Mouse (Mus musculus) hindlimb bud, embryonic 11.5 days (tissue): ENCODE measurements around the gene Plppr1.

Experiments used
- DNase-seq: peaks from one replicate; pipeline ENCODE4 v3.0.0-alpha.2; 2012; ENCODE audit warnings: low read depth, low spot score; ENCODE audit errors: extremely low spot score

Gene Plppr1

GRCm38 (mm10) chr4:49059021-49059401, at the start of gene Plppr1:
Gene Plppr1, plus strand, starts transcription at chr4:49059273.
- no peak for DNase-seq

GRCm38 (mm10) chr4:49016701-49017100, 42.4 kb upstream of the Plppr1 start:
- DNase-seq = no peak

DNA sequence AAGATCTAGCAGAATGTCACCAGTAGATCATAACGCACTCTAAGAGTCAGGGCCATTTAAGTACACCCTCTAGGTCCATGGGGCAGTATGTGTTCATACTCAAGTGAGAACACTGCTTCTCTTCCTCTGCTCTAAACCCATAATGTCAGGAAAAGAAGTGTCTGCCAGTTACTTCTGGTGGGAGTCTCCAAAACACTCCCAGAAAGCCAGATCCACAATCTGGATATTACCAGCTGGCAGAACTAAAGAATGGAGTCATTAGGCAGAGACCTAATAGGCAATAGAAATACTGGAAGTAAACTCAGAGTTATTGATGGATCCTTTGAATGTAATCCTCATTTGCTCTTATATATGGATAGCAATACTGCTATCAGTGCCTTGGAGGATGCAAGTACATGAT, 35.9 kb upstream of the Plppr1 start:
- no peak for DNase-seq

GRCm38 (mm10) chr4:49038311-49038710, 20.8 kb upstream of the Plppr1 start:
- no peak for DNase-seq

DNA sequence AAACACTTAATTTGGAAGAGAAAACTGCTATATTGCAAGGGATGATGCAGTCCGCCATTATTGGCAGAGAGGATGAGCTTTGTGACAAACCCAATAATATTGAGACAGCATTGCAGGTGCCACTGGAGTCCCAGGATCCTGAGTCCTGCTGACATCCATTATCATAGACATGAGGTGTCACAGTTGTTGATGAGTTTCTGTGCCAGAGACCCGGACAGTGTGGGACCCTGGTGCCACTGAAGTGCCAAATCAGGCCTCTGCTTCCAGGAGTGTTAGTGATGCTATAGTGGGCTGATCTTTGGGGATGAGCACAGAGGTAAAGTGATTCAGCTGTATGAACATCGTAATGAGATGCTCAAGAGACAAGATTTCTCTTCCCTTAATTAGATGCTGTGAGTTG, 19.2 kb upstream of the Plppr1 start:
- DNase-seq = no peak

DNA sequence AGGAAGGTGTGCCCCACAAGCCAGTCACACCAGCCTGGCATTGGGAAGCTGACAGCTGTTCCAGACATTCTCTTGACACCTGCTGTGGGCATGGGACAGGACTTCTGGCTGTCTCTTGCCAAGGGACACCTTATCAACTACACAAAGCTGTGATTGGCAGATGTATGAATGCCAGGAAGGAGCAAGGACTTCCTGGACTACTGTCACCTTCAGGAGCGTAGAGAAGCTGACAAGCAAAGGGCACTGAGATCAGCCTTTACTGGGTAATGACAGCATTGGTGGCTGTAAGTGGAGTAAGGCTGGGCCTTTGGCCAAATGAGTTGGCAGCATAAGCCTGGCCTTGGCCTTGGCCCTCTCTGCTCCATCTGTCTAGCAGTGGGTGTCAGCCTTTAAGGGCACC, 17.4 kb upstream of the Plppr1 start:
- DNase-seq = no peak

DNA sequence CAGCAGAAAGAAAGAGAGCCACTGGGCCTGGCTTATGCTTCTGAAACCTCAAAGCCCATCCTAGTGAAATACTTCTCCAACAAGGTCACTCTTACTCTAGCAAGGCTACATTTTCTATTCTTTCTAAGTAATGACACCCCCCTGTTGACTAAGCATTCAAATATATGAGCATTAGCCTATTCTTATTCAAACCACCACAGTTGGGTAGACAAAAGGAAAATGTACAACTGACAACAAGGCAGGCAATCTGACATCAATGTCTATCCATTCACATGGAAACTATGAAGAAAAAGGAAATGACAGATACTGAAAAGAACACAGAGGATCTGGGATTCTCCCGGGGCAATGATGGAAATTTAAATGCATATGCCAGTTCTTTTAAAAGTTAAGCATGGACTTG, 8.4 kb upstream of the Plppr1 start:
- no peak for DNase-seq

DNA sequence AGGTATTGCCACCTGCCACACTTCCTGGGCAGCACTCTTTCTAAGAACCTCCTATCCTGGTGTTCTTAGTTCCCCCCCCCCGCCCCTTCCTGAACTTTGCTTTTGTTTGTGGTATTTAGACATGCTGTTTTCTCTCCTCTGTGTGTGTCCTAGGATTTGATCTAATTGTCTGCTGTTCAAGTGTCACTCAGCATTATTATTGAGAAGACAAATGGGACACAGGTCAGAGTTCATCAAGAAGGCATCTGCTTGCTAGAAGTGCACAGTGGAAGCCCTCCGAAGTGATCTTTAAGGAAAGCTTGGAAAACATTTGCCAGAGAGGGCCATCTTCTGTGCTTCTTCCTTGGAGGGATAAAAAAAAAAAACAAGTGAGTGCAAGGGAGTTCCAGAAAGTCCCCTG, 1.2 kb upstream of the Plppr1 start:
- DNase-seq = no peak

GRCm38 (mm10) chr4:49058557-49058956, 516 bp upstream of the Plppr1 start:
- no peak for DNase-seq

GRCm38 (mm10) chr4:49059402-49060381, 619 bp downstream of the Plppr1 start:
- no peak for DNase-seq

GRCm38 (mm10) chr4:49069471-49069870, 10.4 kb downstream of the Plppr1 start:
- DNase-seq = no peak

- no peak for DNase-seq
Observed at GRCm38 (mm10) chr4:49072886-49073285, 13.8 kb downstream of the Plppr1 start.

DNA sequence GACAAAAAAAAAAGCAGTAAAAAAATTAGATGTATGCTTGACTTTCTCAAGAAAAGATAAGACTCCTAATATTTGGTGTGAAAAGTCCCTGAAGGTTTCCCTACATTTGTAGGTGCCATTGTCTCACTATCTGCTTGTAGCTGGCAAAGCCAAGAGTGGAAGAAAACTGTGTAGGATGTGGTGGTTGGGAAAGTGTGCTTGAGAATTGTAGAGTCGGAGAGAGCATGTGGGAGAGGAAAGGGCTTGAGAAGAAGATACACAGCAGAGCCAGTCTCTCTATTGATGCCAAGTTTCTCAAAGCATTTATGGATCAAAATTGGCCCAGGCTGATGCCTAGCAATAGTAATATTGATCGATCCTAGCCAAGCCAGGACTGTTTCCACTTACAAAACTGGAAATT, 16.8 kb downstream of the Plppr1 start:
- DNase-seq = no peak

GRCm38 (mm10) chr4:49079399-49079798, 20.3 kb downstream of the Plppr1 start:
- no peak for DNase-seq

DNA sequence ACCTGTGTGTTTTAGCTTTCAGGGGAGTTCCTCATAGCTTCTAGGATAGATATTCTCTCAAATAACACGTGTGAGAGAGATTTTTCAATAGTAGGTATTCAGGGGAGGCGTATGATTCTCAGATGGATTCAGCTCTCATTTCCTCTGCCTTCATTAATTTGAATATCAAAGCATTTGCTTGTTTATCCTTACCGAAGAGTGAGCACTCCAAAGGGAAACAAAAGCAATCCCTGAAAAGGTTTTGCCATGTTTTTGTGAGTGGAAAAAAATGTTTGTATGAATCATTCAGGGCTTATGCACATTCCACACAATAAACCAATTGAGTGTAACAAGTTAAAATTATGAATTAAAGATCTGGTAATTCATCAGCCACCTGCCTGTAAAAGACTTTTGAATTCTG, 29.1 kb downstream of the Plppr1 start:
- no peak for DNase-seq

DNA sequence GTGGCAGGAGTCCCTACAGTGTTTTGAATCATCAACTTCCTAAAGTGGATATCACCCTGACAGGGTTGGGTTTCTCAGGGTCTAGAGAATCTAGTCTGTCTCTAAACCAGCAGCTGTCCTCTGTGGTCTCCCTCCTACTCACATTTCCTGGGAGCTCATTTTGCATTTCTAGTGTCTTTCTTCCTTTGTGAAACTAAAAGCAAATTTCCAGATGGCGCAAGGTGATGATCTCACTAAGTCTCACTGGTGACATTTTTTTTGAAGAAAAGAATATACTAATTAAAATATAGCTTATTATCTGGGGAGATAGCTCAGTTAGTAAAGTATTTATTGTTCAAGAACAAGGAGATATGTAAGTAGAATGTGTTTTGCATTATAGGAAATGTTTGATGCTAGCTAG, 31.4 kb downstream of the Plppr1 start:
- no peak for DNase-seq

DNA sequence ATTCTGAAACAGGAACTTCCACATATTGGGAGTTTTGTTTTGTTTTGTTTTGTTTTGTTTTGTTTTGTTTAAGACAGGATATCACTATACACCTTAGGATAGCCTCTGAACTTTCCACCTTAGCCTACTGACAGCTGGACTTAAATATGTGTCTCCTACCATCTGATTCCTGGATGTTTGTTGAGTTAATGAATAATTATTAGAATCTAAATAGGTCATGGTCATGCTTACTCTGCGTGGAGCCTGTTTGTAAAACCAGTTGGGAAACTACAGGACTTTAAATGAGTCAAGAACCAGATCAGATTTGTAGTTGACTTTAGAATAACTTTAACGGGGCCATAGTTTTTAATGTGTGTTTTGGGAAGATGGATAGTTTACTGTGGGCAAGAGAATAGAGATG, 40.4 kb downstream of the Plppr1 start:
- no peak for DNase-seq

DNA sequence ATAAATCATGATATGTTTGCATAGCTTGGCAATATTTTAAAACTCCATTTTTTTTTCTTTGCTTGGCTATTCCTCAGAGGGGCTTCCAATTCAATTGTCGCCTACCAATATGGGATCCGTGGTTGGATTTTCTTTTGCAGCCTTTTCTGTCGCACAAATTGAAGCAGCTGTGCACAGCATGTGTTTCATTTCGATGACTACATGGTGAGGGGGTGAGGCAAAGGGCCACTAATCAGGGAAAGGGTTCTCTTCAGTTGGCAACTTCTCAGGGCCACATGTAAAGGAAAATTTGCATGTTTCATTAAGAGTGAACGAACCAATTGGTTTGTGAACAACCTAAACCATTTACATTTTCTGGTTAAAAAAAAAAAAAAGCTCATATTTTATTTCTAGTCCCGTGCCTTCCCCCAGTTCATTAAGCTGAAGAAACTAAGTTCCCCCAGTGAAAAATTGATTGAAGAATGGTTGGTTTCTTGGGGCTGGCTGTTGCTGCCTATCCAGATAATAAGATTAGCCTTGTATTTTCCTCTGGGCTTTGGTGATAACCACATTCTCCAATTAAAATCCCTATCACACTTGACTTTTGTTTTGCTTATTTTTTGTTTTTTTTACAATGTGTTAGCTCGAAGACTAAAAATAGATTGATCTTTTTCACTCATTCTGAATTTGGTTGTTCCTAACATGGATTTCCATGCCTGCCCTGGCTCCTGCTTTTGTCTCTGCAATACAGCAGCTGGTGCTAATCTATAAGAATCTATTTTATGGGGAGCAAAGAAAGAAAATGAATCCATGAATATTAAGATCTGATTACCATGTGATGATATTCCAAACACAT, 43.1 kb downstream of the Plppr1 start:
- no peak for DNase-seq

GRCm38 (mm10) chr4:49102769-49103193, 43.7 kb downstream of the Plppr1 start:
- DNase-seq = no peak

- DNase-seq = no peak
Observed at GRCm38 (mm10) chr4:49104860-49105259, 45.8 kb downstream of the Plppr1 start.

DNA sequence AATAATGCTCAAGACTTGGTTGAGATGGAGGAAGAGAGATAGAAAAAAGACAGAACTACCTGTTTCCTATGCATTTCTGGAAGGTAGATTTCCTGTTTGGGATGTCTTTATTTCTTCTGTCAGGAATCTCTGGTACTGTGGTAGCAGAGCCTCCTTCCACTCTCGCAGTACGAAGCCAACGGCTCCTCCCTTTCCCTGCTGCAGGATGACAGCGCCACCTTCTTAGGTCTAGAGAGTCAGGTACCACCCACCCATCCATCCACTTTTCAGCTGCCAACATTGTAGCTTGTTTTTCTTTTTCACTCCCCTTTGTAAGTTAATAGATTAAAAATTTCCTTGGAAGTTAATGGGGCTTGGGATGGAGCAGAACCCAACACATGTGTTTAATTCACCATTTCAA, 48.8 kb downstream of the Plppr1 start:
- no peak for DNase-seq

- no peak for DNase-seq
Observed at GRCm38 (mm10) chr4:49108371-49108770, 49.3 kb downstream of the Plppr1 start.
